Mouse (Mus musculus): ENCODE results near the gene Slc52a3. TPM values are rescaled to one million over a fixed set of nuclear protein-coding genes. Genes with fewer than 3 reads are reported as not detected.

The Slc52a3 gene
- polyA plus RNA-seq (2015; fragmentation: Nextera tagmentation; extraction: Ambion mirVana) = 4.7 and 5.9 TPM in 2 replicates

- peaks cover 9% of the 10 kb centered on the region for H3K4me1 ChIP-seq (replicated peaks; ENCODE audit: control insufficient read depth, insufficient read depth, low read length)
- no peak within 1 kb of the TSS; the same call in 1 of the 2 replicates for H3K9ac ChIP-seq (ENCODE audit: low read length)
- WGBS = 7% methylated on average over 35 of the region's 35 CpGs
- peaks cover 13% of the 10 kb centered on the region for H3K27me3 ChIP-seq (ENCODE audit: control insufficient read depth, insufficient read depth, low read depth, low read length)
- ATAC-seq (ENCODE audit: low read depth) = peak; percentile 73
- peak within 1 kb of the TSS; percentile 35 for H3K4me3 ChIP-seq (ENCODE audit: low read length)
- H3K27ac ChIP-seq (ENCODE audit: low read length) = no peak within 1 kb of the TSS
- H3K9me3 ChIP-seq (ENCODE audit: control insufficient read depth, low read length) = no peaks in the 10 kb centered on the region
- H3K36me3 ChIP-seq (ENCODE audit: control insufficient read depth, insufficient read depth, low read length) = no peaks in the 10 kb centered on the region
- H3K4me2 ChIP-seq (ENCODE audit: low read depth, low read length) = peak within 1 kb of the TSS; percentile 49
These were observed at the start of gene Slc52a3 for GRCm38 (mm10) chr2:151996229-151997189. TSS of gene Slc52a3 (plus strand) at chr2:151996511.

GRCm38 (mm10) chr2:151947617-151948016, 48.7 kb upstream of the Slc52a3 start:
- H3K36me3 ChIP-seq (ENCODE audit: control insufficient read depth, insufficient read depth, low read length) = no peaks in the 10 kb centered on the region
- 88% methylated on average over 2 of the region's 2 CpGs for WGBS
- no peak overlapping the region for H3K4me3 ChIP-seq (ENCODE audit: low read length)
- no peak overlapping the region for H3K27ac ChIP-seq (ENCODE audit: low read length)
- no peak overlapping the region for H3K9ac ChIP-seq (ENCODE audit: low read length)
- no peaks in the 10 kb centered on the region for H3K27me3 ChIP-seq (ENCODE audit: control insufficient read depth, insufficient read depth, low read depth, low read length)
- no peak for ATAC-seq (ENCODE audit: low read depth)
- no peaks in the 10 kb centered on the region for H3K4me1 ChIP-seq (replicated peaks; ENCODE audit: control insufficient read depth, insufficient read depth, low read length)
- H3K4me2 ChIP-seq (ENCODE audit: low read depth, low read length) = no peak overlapping the region
- no peaks in the 10 kb centered on the region for H3K9me3 ChIP-seq (ENCODE audit: control insufficient read depth, low read length)

- WGBS = 76% methylated on average over 7 of the region's 7 CpGs
- no peak for ATAC-seq (ENCODE audit: low read depth)
- Histone ChIP-seq H3K27me3 (ENCODE audit: control insufficient read depth, insufficient read depth, low read depth, low read length) (no peaks in the 10 kb centered on the region), H3K4me2 (ENCODE audit: low read depth, low read length) (no peak overlapping the region), H3K4me1 (replicated peaks; ENCODE audit: control insufficient read depth, insufficient read depth, low read length) (no peaks in the 10 kb centered on the region), H3K36me3 (ENCODE audit: control insufficient read depth, insufficient read depth, low read length) (no peaks in the 10 kb centered on the region), H3K9ac (ENCODE audit: low read length) (no peak overlapping the region), H3K4me3 (ENCODE audit: low read length) (no peak overlapping the region), H3K27ac (ENCODE audit: low read length) (no peak overlapping the region), H3K9me3 (ENCODE audit: control insufficient read depth, low read length) (no peaks in the 10 kb centered on the region)
These were observed 48.0 kb upstream of the Slc52a3 start for GRCm38 (mm10) chr2:151948311-151948710.

- Histone ChIP-seq H3K9ac (ENCODE audit: low read length) (no peak overlapping the region), H3K27me3 (ENCODE audit: control insufficient read depth, insufficient read depth, low read depth, low read length) (no peaks in the 10 kb centered on the region), H3K9me3 (ENCODE audit: control insufficient read depth, low read length) (no peaks in the 10 kb centered on the region), H3K4me1 (replicated peaks; ENCODE audit: control insufficient read depth, insufficient read depth, low read length) (no peaks in the 10 kb centered on the region), H3K27ac (ENCODE audit: low read length) (no peak overlapping the region), H3K4me2 (ENCODE audit: low read depth, low read length) (no peak overlapping the region), H3K36me3 (ENCODE audit: control insufficient read depth, insufficient read depth, low read length) (no peaks in the 10 kb centered on the region), H3K4me3 (ENCODE audit: low read length) (no peak overlapping the region)
- 63% methylated on average over 2 of the region's 2 CpGs for WGBS
- no peak for ATAC-seq (ENCODE audit: low read depth)
These were observed 47.1 kb upstream of the Slc52a3 start for GRCm38 (mm10) chr2:151949082-151949774.

GRCm38 (mm10) chr2:151953665-151954064, 42.6 kb upstream of the Slc52a3 start:
- H3K4me3 ChIP-seq (ENCODE audit: low read length) = no peak overlapping the region
- no peak for ATAC-seq (ENCODE audit: low read depth)
- H3K27ac ChIP-seq (ENCODE audit: low read length) = no peak overlapping the region
- H3K9ac ChIP-seq (ENCODE audit: low read length) = no peak overlapping the region
- WGBS = 80% methylated on average over 8 of the region's 8 CpGs
- no peaks in the 10 kb centered on the region for H3K36me3 ChIP-seq (ENCODE audit: control insufficient read depth, insufficient read depth, low read length)
- no peaks in the 10 kb centered on the region for H3K4me1 ChIP-seq (replicated peaks; ENCODE audit: control insufficient read depth, insufficient read depth, low read length)
- no peaks in the 10 kb centered on the region for H3K9me3 ChIP-seq (ENCODE audit: control insufficient read depth, low read length)
- no peak overlapping the region for H3K4me2 ChIP-seq (ENCODE audit: low read depth, low read length)
- H3K27me3 ChIP-seq (ENCODE audit: control insufficient read depth, insufficient read depth, low read depth, low read length) = no peaks in the 10 kb centered on the region

GRCm38 (mm10) chr2:151956500-151957137, 39.7 kb upstream of the Slc52a3 start:
- no peak overlapping the region for H3K9ac ChIP-seq (ENCODE audit: low read length)
- H3K4me3 ChIP-seq (ENCODE audit: low read length) = no peak overlapping the region
- peaks cover 5% of the 10 kb centered on the region; the same call in 1 of the 2 replicates for H3K4me1 ChIP-seq (replicated peaks; ENCODE audit: control insufficient read depth, insufficient read depth, low read length)
- no peak overlapping the region for H3K27ac ChIP-seq (ENCODE audit: low read length)
- no peaks in the 10 kb centered on the region for H3K9me3 ChIP-seq (ENCODE audit: control insufficient read depth, low read length)
- ATAC-seq (ENCODE audit: low read depth) = no peak
- H3K27me3 ChIP-seq (ENCODE audit: control insufficient read depth, insufficient read depth, low read depth, low read length) = no peaks in the 10 kb centered on the region
- no peaks in the 10 kb centered on the region for H3K36me3 ChIP-seq (ENCODE audit: control insufficient read depth, insufficient read depth, low read length)
- 67% methylated on average over 4 of the region's 4 CpGs for WGBS
- H3K4me2 ChIP-seq (ENCODE audit: low read depth, low read length) = no peak overlapping the region

GRCm38 (mm10) chr2:151959274-151959673, 37.0 kb upstream of the Slc52a3 start:
- no peak overlapping the region for H3K4me3 ChIP-seq (ENCODE audit: low read length)
- 14% methylated on average over 5 of the region's 5 CpGs for WGBS
- ATAC-seq (ENCODE audit: low read depth) = no peak

GRCm38 (mm10) chr2:151961284-151962196, 34.8 kb upstream of the Slc52a3 start:
- Histone ChIP-seq H3K4me2 (ENCODE audit: low read depth, low read length) (no peak overlapping the region), H3K27ac (ENCODE audit: low read length) (no peak overlapping the region), H3K9me3 (ENCODE audit: control insufficient read depth, low read length) (no peaks in the 10 kb centered on the region), H3K27me3 (ENCODE audit: control insufficient read depth, insufficient read depth, low read depth, low read length) (no peaks in the 10 kb centered on the region), H3K4me3 (ENCODE audit: low read length) (no peak overlapping the region), H3K36me3 (ENCODE audit: control insufficient read depth, insufficient read depth, low read length) (no peaks in the 10 kb centered on the region), H3K9ac (ENCODE audit: low read length) (no peak overlapping the region), H3K4me1 (replicated peaks; ENCODE audit: control insufficient read depth, insufficient read depth, low read length) (peaks cover 14% of the 10 kb centered on the region)
- no peak for ATAC-seq (ENCODE audit: low read depth)
- WGBS = 42% methylated on average over 9 of the region's 9 CpGs

More at GRCm38 (mm10) chr2:151959274-151959673, 37.0 kb upstream of the Slc52a3 start:
- H3K4me1 ChIP-seq (replicated peaks; ENCODE audit: control insufficient read depth, insufficient read depth, low read length) = peaks cover 14% of the 10 kb centered on the region
- no peaks in the 10 kb centered on the region for H3K9me3 ChIP-seq (ENCODE audit: control insufficient read depth, low read length)
- no peak overlapping the region for H3K4me2 ChIP-seq (ENCODE audit: low read depth, low read length)
- H3K36me3 ChIP-seq (ENCODE audit: control insufficient read depth, insufficient read depth, low read length) = no peaks in the 10 kb centered on the region
- H3K27me3 ChIP-seq (ENCODE audit: control insufficient read depth, insufficient read depth, low read depth, low read length) = no peaks in the 10 kb centered on the region
- no peak overlapping the region for H3K9ac ChIP-seq (ENCODE audit: low read length)
- H3K27ac ChIP-seq (ENCODE audit: low read length) = no peak overlapping the region
